Comparison of ENCODE assay signal across 8 mouse cellular contexts in the genomic region with DNA sequence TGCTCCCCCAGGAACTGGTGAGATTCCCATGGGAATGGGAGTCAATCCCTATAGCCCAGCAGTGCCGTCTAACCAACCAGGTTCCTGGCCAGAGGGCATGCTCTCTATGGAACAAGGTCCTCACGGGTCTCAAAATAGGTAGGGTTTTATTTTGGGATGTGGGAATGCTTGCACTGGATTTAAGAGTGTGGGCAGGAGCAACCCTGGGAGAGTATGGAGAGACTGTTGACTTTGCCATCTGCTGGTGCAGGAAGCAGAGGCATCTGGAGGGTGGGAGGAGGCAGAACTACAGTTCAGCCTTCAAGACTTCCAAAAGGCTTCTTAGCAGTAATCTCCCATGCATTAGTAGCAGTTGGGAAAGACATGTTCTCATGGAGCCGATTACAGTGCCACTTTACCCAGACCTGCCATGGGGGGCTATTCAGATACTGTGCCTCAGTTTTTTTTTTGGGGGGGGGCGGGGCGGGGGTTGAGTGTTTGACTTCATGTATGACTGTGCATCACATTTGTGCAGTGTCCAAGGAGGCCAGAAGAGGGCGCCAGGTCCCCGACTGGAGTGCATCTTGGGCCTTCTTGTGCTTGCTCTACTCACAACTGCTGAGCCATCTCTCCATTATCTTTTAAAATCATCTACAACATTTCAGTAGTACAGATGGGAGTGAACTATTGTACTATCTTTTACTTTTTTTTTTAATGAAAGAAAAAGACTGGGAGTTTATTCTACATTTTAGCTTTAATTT.
DNase-seq lines count a peak whose midpoint lies in the region; ATAC-seq and TF ChIP-seq lines count a peak whose summit lies in the region.

No protein-coding gene starts in this region.

- H3K9ac ChIP-seq in embryonic facial prominence, embryonic 11.5 days (replicated peaks; ENCODE audit: low read length) = no peak overlapping the region
- no peak overlapping the region for H3K9ac ChIP-seq in forebrain, embryonic 14.5 days (ENCODE audit: low read length)

- no peak for ATAC-seq in embryonic facial prominence, embryonic 11.5 days (replicated peaks; ENCODE audit: insufficient number of reproducible peaks, low FRiP score, low TSS enrichment, low read depth)
- no peak for ATAC-seq in forebrain, embryonic 14.5 days

- intact Hi-C loops in gastrocnemius, adult 2 months (cut with DNase I) = no loop called here

- no peaks in the 10 kb centered on the region for H3K9me3 ChIP-seq in embryonic facial prominence, embryonic 11.5 days (replicated peaks; ENCODE audit: control insufficient read depth, low read length)
- no peaks in the 10 kb centered on the region for H3K9me3 ChIP-seq in limb, embryonic 10.5 days (replicated peaks)
- H3K9me3 ChIP-seq in forebrain, embryonic 14.5 days (replicated peaks; ENCODE audit: control insufficient read depth, low read length) = no peaks in the 10 kb centered on the region

- TF ChIP-seq CTCF in gastrocnemius, adult 2 months (IDR thresholded peaks at IDR 0.05) = peak; percentile 55
- peak; percentile 35; the same call in 1 of the 2 replicates for TF ChIP-seq CTCF in spleen, adult 2 months (IDR thresholded peaks at IDR 0.05; ENCODE audit: extremely low read depth, insufficient read depth, insufficient read length, insufficient replicate concordance)
- TF ChIP-seq CTCF in small intestine, adult 2 months (IDR thresholded peaks at IDR 0.05; ENCODE audit: extremely low read depth, insufficient read length, insufficient replicate concordance, low read depth, low read length) = peak; percentile 59; the same call in 1 of the 2 replicates

- 71% methylated on average over 7 of the region's 7 CpGs for WGBS in spleen, adult 2 months
- WGBS in embryonic facial prominence, embryonic 11.5 days = 80% methylated on average over 7 of the region's 7 CpGs
- 81% methylated on average over 7 of the region's 7 CpGs for WGBS in limb, embryonic 10.5 days
- 81% methylated on average over 7 of the region's 7 CpGs for WGBS in small intestine, adult 2 months
- 79% methylated on average over 7 of the region's 7 CpGs for WGBS in forebrain, embryonic 14.5 days

- peaks cover 47% of the 10 kb centered on the region for H3K36me3 ChIP-seq in spleen, adult 2 months (ENCODE audit: control insufficient read depth, insufficient read depth, low read length)
- peaks cover 2% of the 10 kb centered on the region; the same call in 1 of the 2 replicates for H3K36me3 ChIP-seq in embryonic facial prominence, embryonic 11.5 days (replicated peaks; ENCODE audit: control insufficient read depth, insufficient read depth, low read depth, low read length)
- peaks cover 92% of the 10 kb centered on the region for H3K36me3 ChIP-seq in limb, embryonic 10.5 days
- peaks cover 69% of the 10 kb centered on the region for H3K36me3 ChIP-seq in small intestine, adult 2 months (ENCODE audit: control insufficient read depth, insufficient read depth, low read length)
- peaks cover 80% of the 10 kb centered on the region for H3K36me3 ChIP-seq in forebrain, embryonic 14.5 days (ENCODE audit: control insufficient read depth, insufficient read depth, low read length)

- H3K4me1 ChIP-seq in spleen, adult 2 months (ENCODE audit: control insufficient read depth, insufficient read depth, insufficient read length) = no peaks in the 10 kb centered on the region
- H3K4me1 ChIP-seq in embryonic facial prominence, embryonic 11.5 days (ENCODE audit: control insufficient read depth, insufficient read depth, low read length) = no peaks in the 10 kb centered on the region
- no peaks in the 10 kb centered on the region for H3K4me1 ChIP-seq in limb, embryonic 10.5 days
- H3K4me1 ChIP-seq in small intestine, adult 2 months (ENCODE audit: control insufficient read depth, insufficient read depth, insufficient read length, low read length) = no peaks in the 10 kb centered on the region
- H3K4me1 ChIP-seq in forebrain, embryonic 14.5 days (ENCODE audit: control insufficient read depth, insufficient read depth, low read length) = no peaks in the 10 kb centered on the region

- H3K27ac ChIP-seq in gastrocnemius, adult 2 months = 0 out of 2 replicates have a peak overlapping the region, but pooled peaks have one; percentile 32
- no peak overlapping the region for H3K27ac ChIP-seq in spleen, adult 2 months (ENCODE audit: insufficient read depth, low read length)
- no peak overlapping the region for H3K27ac ChIP-seq in embryonic facial prominence, embryonic 11.5 days (replicated peaks; ENCODE audit: low read depth, low read length)
- no peak overlapping the region for H3K27ac ChIP-seq in limb, embryonic 10.5 days
- H3K27ac ChIP-seq in small intestine, adult 2 months (ENCODE audit: insufficient read depth, low read depth, low read length) = no peak overlapping the region
- H3K27ac ChIP-seq in forebrain, embryonic 14.5 days (ENCODE audit: low read depth, low read length) = no peak overlapping the region

- TF ChIP-seq POLR2A in spleen, adult 2 months (IDR thresholded peaks at IDR 0.05; ENCODE audit: low read depth, low read length) = no peak
- TF ChIP-seq POLR2A in small intestine, adult 2 months (IDR thresholded peaks at IDR 0.05; ENCODE audit: low read depth, low read length) = no peak

- H3K4me3 ChIP-seq in gastrocnemius, adult 2 months = no peak overlapping the region
- no peak overlapping the region for H3K4me3 ChIP-seq in spleen, adult 2 months (ENCODE audit: extremely low read depth, insufficient read depth, insufficient read length)
- no peak overlapping the region for H3K4me3 ChIP-seq in embryonic facial prominence, embryonic 11.5 days (ENCODE audit: low read depth, low read length)
- H3K4me3 ChIP-seq in limb, embryonic 10.5 days = no peak overlapping the region
- no peak overlapping the region for H3K4me3 ChIP-seq in small intestine, adult 2 months (ENCODE audit: low read depth, low read length)
- H3K4me3 ChIP-seq in forebrain, embryonic 14.5 days (ENCODE audit: low read depth, low read length) = no peak overlapping the region

- no peak overlapping the region for H3K4me2 ChIP-seq in embryonic facial prominence, embryonic 11.5 days (ENCODE audit: low read depth, low read length)
- H3K4me2 ChIP-seq in forebrain, embryonic 14.5 days (ENCODE audit: low read length) = no peak overlapping the region

- peak; percentile 67 for DNase-seq in gastrocnemius, adult 2 months
- DNase-seq in gastrocnemius, postnatal 25 days = no peak
- DNase-seq in spleen, adult 2 months (ENCODE audit: low read depth in 1 of 2, low spot score in 2 of 2) = peak in 1 of 2 experiments; percentile 25
- DNase-seq in spleen, postnatal 36 days (ENCODE audit: low spot score in 2 of 2) = no peak
- peak; percentile 44 for DNase-seq in embryonic facial prominence, embryonic 11.5 days (ENCODE audit: low spot score)
- DNase-seq in limb, embryonic 10.5 days (ENCODE audit: low spot score) = peak; percentile 65
- DNase-seq in forebrain, embryonic 14.5 days (ENCODE audit: low spot score) = no peak

- H3K27me3 ChIP-seq in spleen, adult 2 months (ENCODE audit: control insufficient read depth, insufficient read depth, low read length) = no peaks in the 10 kb centered on the region
- no peaks in the 10 kb centered on the region for H3K27me3 ChIP-seq in embryonic facial prominence, embryonic 11.5 days (ENCODE audit: control insufficient read depth, insufficient read depth, low read length)
- H3K27me3 ChIP-seq in limb, embryonic 10.5 days (ENCODE audit: low read depth, poor library complexity, severe bottlenecking) = no peaks in the 10 kb centered on the region
- H3K27me3 ChIP-seq in small intestine, adult 2 months (ENCODE audit: control insufficient read depth, insufficient read depth, low read length) = no peaks in the 10 kb centered on the region
- H3K27me3 ChIP-seq in forebrain, embryonic 14.5 days (replicated peaks; ENCODE audit: control insufficient read depth, insufficient read depth, low read length) = no peaks in the 10 kb centered on the region

Comparison
In these comparisons a context has a peak if more than half of its experiments do, and no peak if none do; other contexts are left out.
1. DNase-seq: peak in gastrocnemius, adult 2 months (single experiment), embryonic facial prominence, embryonic 11.5 days (single experiment) and limb, embryonic 10.5 days (single experiment); none in gastrocnemius, postnatal 25 days (single experiment), spleen, postnatal 36 days (0 of 2) and forebrain, embryonic 14.5 days (single experiment).
2. Peak in every context shown above with its lines, with median percentiles within 50 percentile points of each other: CTCF ChIP-seq.